Mouse (Mus musculus) G1E-ER4 (cell line): ENCODE results near the gene Prmt1. TPM values are rescaled to one million over a fixed set of nuclear protein-coding genes. Genes with fewer than 3 reads are reported as not detected.

ENCODE experiments used
- GATA1 ChIP-seq: IDR thresholded peaks from one replicate; pipeline ENCODE4 v1.8.0; 2012; ENCODE audit warnings: low read length, inconsistent platforms
- polyA plus RNA-seq: library from polyadenylated mRNA; stranded (reverse); fragments of >175 nt; gene quantifications from 2 replicates; pipeline ENCODE4 v1.2.3, GENCODE M21; 2012

Gene Prmt1
- polyA plus RNA-seq, 1 experiment: 142 TPM

DNA sequence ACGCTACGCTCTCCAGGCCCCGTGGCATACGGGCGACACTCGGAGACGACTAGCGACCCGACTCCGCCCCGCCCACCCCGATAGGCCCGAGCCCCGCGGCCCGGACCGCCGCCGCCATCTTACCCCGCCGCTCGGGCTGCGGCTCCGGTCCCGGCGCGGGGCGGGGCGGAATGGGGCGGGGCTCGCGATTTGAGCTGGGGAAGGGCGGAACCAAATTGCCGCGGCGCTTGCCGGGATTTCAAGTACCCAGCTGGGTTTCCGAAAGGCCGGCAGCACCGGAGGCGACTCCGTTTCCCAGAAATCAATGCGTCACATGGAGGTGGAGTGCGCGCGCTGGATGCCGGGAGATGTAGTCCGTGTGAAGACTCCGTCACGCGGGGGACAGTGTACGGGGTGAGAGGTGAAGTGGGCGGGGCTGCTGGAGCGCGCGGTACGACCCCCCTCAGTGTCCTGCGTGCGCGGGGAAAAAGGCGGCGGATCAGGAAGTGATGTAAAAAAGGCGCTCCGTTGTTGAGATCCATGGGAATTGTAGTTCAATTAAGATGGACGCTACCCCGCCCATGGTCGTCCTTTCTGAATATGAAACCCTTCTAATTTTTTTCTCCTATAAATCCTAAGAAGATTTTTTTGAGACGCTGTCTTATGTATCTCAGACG lies 29.7 kb upstream of the Prmt1 start, which contains the start of gene Scaf1:
Scaf1 (minus strand) TSS at position 407 of the 656 bp plus-strand sequence.
- TF ChIP-seq GATA1: no peak

DNA sequence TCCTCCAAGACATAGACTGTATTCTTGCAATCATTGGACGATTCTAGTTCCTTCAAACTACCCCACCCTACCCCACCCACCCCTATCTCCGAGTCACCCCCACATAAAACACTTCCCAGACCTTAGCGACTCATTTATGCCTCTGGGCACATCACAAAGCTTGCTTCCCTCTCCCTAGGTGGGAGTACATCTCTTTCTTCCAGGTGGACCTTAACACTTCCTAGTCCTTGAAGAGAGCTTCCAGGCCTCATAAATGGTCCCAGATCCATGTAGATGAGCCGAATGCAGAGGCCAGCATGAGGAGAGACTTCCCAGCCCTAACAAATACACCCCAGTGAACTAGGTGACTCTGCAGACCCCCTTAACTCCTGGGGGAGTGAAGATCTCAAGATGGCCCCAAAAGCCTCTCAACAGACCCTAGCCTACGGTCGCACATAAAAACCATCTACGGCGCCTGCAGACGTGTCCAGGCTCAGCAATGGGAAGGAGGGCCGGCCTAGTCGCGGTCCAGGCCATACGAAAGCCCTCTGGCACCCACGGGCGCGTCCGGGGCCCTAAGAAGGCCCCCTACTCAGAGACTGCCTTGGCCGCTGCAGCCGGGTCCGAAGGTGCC lies 29.1 kb upstream of the Prmt1 start:
- no peak for TF ChIP-seq GATA1

DNA sequence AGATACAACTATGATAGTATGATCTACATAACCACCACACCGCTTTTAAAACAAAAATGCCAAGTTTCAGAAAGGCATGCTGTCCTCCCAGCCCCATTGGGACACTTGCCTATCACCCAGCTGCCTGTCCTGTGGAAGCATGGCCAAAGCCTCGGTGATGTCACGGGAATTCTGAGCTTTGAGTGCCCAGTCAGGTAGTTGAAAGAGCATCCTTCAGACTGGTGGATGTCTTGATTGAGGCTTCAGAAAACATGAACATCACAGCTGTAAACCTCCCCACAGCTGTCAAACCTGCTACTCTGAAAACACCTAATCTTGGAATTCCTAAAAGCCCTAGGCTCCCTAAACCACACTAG lies 27.7 kb upstream of the Prmt1 start:
- no peak for TF ChIP-seq GATA1

DNA sequence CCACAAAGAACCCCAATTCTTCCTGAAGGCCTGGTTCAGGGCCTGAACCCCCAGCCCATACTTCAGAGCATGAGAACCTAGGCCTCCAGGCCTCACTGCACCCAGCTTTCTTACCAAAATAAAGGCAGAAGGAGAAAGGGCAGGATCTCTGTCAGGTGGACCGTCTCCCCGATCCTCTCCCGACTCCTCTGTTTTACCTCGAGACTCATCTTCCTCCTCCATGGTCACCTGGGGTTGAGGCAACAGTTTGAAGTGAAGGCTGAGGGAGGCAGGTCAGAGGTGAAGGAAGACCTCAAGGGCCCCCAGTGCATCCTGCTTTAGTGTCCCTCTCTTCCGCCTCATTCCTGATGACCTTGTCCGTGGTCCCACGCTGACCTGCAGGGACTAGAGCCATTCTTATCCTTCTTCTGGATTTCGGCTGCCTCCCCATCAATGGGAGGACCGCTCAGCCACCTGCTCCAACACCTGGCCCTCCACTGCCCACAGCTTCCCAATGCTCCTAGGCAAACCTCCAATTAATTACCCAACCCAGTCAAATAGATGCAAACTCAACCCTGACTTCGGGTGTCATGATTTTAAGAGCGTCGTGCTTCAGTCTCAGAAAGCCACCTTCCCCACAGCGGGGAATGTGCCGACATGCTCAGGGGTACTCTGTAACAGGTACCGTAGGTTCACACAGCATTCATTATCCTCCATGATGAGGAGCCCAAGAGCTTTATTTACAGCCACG lies 27.2 kb upstream of the Prmt1 start:
- no peak for TF ChIP-seq GATA1

DNA sequence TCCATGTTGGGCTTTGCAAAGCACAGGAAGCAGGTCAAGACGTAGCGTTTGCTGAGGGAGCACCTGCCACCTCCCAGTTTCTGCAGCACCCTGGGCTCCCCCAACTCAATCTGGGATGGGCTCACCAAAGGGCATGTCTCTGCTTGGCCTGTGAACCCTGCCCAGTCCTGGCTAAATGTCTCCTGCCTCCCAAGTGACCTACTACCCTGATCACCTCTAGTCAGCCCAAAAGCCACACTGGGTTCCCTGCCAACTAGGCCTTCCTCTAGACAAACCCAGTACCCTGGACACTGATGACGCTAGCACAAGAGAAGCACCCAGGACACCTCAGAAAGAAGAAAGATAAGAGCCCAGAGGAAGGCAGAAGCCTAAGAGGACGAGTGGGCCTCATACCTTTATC lies 26.5 kb upstream of the Prmt1 start:
- no peak for TF ChIP-seq GATA1

DNA sequence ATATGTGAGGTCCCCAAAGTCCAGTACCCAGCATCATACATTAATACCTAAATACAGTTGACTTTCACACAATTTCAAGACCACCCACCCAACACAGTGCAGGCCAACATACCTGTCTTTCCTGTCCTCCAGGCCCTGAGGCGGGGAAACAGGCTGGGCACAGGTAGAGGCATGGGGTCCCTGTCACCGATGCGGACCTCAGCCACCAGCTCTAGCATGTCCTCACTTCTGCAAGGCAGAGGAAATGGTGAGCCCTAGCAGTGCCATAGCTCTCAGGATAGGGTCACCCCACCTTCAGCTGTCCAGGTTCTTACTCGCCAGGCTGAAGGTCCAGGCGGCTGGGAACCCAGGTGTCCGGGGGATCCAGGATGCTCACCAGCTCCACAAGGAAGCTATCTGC lies 25.6 kb upstream of the Prmt1 start:
- no peak for TF ChIP-seq GATA1

DNA sequence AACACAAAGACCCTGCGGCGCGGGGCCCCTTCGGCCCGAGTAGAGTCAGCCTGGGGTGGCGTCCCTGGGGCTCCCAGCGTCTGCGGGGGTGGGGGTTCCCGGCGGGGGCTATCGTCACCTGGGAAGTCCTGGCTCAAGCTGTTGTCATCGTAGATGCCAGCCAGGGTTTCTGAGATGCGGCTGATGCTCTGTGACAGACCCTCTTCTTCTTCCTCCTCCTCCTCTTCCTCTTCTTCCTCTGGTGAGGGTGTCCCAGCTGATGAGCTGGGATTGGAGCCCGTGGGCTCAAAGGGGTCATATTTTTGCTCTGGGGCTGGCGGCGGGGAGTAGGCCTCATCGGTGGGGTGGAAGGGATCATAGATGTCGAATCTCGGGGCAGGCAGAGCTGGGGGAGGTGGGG lies 22.0 kb upstream of the Prmt1 start:
- no peak for TF ChIP-seq GATA1

DNA sequence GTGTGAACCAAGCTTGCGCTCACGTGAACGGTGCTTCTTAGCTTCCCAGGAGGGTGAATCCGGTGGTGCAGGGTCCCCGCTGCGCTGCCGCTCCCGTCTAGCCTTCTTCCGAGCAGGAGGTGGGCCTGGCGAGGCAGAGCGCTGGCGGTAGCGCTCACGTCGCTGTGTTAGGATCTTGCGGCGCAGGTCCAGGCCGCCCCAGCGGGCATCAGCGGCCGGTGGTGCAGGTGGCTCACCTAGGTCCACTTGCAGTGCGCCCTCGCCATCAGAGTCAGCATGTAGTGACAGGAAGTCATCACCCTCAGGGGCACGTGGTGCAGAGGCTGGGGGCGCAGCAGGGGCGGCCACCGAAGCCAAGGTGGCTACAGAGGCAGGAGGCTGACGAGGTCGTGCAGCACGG lies 21.5 kb upstream of the Prmt1 start:
- no peak for TF ChIP-seq GATA1

DNA sequence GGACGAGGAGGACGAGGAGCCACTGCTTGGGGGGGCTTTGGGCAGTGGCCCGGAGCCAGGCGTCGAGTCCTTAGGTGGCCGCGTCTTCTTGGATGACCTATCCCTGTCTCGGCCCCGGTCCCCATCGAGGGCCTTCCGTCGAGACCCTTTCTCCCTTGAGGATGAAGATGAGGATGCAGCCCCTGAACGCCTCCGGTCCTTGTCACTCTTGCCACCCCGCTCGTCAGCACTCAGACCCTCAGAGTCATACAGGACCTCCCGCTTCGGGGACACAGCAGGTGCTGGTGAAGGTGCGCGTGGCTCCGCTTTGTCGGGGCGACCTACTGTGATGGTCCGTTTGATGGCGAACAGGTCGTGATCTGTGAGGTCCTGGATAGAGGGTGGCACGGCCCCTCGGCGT lies 20.8 kb upstream of the Prmt1 start:
- no peak for TF ChIP-seq GATA1

DNA sequence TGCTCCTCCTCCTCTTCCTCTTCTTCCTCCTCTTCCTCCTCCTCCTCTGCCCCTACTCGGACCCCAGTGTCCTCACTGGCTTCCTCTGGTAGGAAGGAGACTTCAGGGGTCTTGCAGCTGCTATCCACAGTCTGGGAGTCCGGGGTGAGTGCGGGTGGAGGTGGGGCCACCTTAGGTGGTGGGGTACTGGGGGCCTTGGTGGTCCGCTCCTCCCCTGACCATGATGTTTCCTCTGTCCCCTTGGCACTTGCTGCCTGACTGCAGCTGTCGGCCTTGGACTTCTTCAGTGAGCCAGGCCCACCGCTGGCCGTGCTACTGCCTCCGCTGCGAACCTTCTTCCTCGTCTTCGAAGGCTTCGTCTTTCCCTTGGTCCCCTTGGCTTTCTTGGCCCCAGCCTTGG lies 20.1 kb upstream of the Prmt1 start:
- no peak for TF ChIP-seq GATA1

DNA sequence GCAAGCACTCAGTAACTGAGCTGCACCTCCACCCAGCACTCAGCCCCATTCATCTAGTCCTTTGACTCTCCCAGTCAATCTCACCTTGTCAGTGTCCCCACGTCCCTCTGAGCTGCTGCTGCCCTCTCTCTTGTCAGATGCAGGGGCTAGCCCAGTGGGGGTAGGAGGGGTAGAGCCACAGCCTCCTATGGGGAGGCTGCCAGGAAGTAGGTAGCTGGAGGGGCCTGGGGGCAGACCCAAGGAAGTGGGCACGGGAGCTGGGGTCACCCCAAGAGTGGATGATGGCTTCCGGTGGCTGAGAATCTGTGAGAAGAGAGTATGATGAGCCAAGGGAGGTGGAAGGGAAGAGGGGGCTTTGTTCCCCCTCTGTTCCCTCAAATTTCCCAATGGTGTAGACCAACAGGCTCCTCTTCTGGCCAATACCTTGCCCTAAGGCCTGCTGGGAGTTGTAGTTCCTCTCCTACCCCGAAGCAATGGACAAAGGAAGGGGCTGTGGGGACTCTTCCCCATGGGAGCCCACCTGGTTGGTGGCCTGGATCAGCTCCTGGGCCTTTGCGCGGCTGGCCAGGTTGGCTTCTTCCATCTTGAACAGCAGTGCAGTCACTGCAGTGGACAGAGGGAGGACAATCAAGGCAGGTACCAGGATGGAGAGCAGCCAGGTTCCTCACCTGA lies 19.1 kb upstream of the Prmt1 start:
- no peak for TF ChIP-seq GATA1

DNA sequence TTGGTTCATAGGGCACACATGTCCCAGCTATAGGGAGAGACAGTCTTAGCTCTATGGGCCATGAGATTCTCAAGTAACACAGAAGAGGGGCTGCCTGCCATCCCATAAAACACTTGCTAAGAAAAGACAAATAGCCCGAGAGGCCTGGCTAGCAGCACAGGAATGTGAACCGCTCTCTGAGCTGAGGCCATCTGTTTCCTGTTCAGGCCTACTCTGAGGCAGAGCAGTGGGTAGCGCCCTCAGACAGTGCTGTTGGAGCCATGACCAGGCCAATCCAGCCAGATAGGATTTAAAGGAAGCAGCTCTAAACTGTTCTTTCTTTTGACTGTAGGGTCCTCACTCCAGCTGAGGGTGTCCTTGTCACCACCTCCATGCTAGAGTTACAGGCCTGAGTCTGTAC lies 18.2 kb upstream of the Prmt1 start:
- no peak for TF ChIP-seq GATA1

DNA sequence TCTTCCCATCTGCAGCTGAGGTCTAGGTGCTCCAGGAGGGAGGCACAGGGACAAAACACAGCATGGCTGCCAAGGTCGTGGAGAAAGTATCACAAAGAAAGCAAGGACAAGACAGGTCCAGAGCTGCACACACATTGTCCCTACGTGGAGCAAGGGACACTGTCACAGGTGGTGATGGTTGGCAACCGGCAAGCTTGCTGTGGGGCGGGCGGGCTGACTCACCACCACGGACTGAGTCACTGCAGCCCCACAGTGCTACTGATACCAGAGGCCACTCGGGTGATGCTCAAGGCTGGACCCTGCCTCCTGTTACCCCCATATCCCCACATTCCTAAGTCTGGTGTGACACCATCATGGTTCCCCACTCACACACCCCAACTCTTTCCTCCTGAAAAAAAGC lies 16.1 kb upstream of the Prmt1 start:
- no peak for TF ChIP-seq GATA1

DNA sequence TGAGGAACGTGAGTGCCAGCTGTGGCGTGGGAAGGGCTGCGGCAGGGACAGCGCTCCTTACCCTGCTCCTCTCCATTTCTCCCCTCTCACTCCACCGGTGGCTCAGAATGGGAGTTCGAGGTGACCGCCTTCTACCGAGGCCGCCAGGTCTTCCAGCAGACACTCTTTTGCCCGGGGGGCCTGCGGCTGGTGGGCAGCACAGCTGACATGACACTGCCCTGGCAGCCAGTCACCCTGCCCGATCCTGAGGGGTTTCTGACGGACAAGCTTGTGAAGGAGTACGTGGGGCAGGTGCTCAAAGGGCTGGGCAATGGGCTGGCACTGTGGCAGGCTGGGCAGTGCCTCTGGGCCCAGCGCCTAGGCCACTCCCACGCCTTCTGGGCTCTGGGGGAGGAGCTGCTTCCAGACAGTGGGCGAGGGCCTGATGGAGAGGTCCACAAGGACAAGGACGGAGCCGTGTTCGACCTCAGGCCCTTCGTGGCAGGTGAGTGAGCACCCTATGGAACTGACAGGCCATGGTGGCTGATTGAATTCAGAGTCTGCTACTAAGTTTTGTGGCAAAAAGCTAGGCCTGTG lies 14.3 kb upstream of the Prmt1 start:
- no peak for TF ChIP-seq GATA1

DNA sequence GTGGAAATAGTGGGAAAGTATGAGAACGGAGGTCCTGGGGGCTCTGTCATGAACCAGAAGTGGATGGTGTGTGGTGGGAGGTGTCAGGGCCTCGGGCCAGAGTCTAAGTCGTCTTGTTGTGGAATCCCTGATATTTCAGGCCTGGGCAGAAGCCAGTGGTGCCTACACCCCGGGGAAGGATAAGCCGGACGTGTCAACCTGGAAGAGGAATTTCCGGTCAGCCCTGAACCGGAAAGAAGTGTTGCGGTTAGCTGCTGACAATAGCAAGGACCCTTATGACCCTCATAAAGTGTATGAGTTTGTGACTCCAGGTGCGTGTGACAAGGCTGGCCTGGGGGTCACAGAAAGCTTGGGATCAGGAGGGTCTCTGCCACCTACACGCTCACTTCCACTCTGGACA lies 13.4 kb upstream of the Prmt1 start:
- TF ChIP-seq GATA1: no peak

DNA sequence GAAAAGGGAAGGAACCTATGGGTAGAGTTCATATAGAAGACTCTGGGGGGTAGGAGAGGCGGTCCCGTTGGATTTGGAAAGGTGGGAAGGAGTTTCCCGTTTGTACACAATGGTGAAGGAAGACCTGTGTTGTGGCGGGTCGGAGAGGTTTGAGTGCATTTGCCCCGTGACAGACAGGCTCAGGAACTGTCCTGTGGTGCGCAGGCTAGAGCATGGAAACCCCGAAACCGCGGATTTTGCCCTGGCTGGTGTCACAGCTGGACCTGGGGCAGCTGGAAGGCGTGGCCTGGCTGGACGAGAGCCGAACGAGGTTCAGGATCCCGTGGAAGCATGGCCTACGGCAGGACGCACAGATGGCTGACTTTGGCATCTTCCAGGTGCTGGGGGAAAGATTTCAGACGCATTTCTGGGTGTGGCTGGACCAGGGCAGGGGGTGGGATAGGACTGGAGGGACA lies 12.2 kb upstream of the Prmt1 start, which contains the start of gene Bcl2l12:
Bcl2l12 (minus strand) TSS at position 212 of the 455 bp plus-strand sequence.
- TF ChIP-seq GATA1: no peak
